Mouse (Mus musculus): ENCODE results near the gene Cit. TPM values are rescaled to one million over a fixed set of nuclear protein-coding genes. Genes with fewer than 3 reads are reported as not detected.

Gene Cit
- total and polyA plus RNA-seq, 2 experiments: 0.43 to 0.74 TPM

DNA sequence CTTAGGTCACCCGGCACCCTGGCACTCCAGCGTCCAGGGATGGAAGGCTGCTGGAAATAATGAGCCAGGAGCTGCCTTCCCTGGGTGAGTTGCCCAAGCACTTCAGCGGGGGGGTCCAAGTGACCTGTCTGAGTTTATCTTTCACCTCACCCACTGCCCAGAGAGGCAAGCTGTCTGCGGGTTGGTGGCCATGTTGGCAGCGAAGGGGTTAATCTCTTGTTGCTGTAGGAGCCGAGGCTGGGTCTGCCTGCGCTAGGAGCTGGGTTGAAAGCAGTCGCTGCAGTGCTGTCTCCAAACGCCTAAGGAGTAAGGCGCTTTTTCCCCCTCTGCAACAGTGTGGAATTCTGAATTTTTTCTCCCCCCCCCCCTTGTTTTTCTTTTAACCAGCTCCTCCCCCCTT, 63.2 kb downstream of the Cit start:
- Histone ChIP-seq H3K9ac (ENCODE audit: low read depth, low read length) (no peak overlapping the region), H3K4me1 (ENCODE audit: control insufficient read depth, insufficient read depth, low read length) (no peaks in the 10 kb centered on the region), H3K79me2 (ENCODE audit: control insufficient read depth, insufficient read depth, low read length) (no peaks in the 10 kb centered on the region), H3K36me3 (ENCODE audit: control insufficient read depth, insufficient read depth, low read length) (no peaks in the 10 kb centered on the region), H3K27me3 (ENCODE audit: control insufficient read depth, insufficient read depth, low read length) (0 out of 2 replicates have a peak, but pooled peaks cover 8% of the 10 kb centered on the region), H3K4me3 (ENCODE audit: insufficient read depth, low read depth, low read length) (no peak overlapping the region), H3K27ac (replicated peaks; ENCODE audit: insufficient read depth, low read depth, low read length) (no peak overlapping the region)
- WGBS: 36% methylated on average over 10 of the region's 10 CpGs
- no peak for TF ChIP-seq POLR2A (IDR thresholded peaks at IDR 0.05; ENCODE audit: extremely low read depth, insufficient read depth, low read length)
- TF ChIP-seq CTCF (IDR thresholded peaks at IDR 0.05; ENCODE audit: low read depth, low read length): no peak
- no peak for DNase-seq (ENCODE audit: extremely low read depth, low read depth, low spot score)

DNA sequence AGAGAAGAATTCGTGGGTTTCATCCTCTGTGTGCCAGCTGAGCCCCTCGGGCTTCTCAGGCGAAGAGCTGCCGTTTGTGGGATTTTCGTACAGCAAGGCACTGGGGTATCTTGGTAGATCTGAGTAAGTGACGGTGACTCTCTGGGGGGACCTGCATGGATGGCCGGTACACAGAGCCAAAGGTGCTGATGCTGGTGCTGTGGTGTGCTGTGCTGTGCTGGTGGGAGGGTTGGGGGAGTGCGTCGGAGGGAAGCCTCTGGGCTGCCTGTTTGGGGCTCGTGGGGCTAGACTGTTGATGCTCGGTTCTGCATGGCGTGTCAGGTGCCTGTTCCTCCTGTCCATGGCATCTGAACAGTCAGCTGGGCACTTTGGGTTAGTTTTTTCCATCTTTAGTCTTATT, 63.6 kb downstream of the Cit start:
- 44% methylated on average over 12 of the region's 12 CpGs for WGBS
- H3K36me3 ChIP-seq (ENCODE audit: control insufficient read depth, insufficient read depth, low read length): no peaks in the 10 kb centered on the region

DNA sequence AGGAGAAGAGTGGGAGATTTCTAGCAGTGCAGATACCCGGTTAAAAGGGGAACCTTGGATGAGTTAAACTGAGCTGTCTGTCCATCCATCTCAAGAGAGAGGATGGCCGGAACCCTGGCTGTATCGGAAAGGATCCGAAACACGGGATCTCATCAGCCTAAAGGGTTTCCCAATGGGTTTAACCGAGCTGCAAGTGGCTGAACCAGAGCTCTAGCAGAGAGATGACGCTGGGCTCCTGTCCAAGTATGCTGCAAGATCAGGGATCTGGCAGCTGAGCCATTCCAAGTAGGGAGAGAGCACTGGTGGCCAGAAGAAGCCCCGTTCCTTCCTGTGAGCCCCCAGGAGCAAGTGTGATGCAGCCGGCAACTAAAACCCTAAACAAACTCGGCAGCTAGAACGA, 64.0 kb downstream of the Cit start:
- no peak overlapping the region for H3K4me3 ChIP-seq (ENCODE audit: insufficient read depth, low read depth, low read length)
- no peaks in the 10 kb centered on the region for H3K79me2 ChIP-seq (ENCODE audit: control insufficient read depth, insufficient read depth, low read length)
- DNase-seq (ENCODE audit: extremely low read depth, low read depth, low spot score): peak; percentile 18
- H3K36me3 ChIP-seq (ENCODE audit: control insufficient read depth, insufficient read depth, low read length): no peaks in the 10 kb centered on the region
- H3K27me3 ChIP-seq (ENCODE audit: control insufficient read depth, insufficient read depth, low read length): 0 out of 2 replicates have a peak, but pooled peaks cover 8% of the 10 kb centered on the region
- H3K4me1 ChIP-seq (ENCODE audit: control insufficient read depth, insufficient read depth, low read length): no peaks in the 10 kb centered on the region
- 25% methylated on average over 11 of the region's 11 CpGs for WGBS
- TF ChIP-seq CTCF (IDR thresholded peaks at IDR 0.05; ENCODE audit: low read depth, low read length) (no peak), POLR2A (IDR thresholded peaks at IDR 0.05; ENCODE audit: extremely low read depth, insufficient read depth, low read length) (no peak)
- H3K27ac ChIP-seq (replicated peaks; ENCODE audit: insufficient read depth, low read depth, low read length): no peak overlapping the region
- H3K9ac ChIP-seq (ENCODE audit: low read depth, low read length): no peak overlapping the region

More for the DNA sequence above, 63.6 kb downstream of the Cit start:
- H3K27me3 ChIP-seq (ENCODE audit: control insufficient read depth, insufficient read depth, low read length): 0 out of 2 replicates have a peak, but pooled peaks cover 8% of the 10 kb centered on the region
- H3K9ac ChIP-seq (ENCODE audit: low read depth, low read length): no peak overlapping the region
- no peak for DNase-seq (ENCODE audit: extremely low read depth, low read depth, low spot score)
- H3K27ac ChIP-seq (replicated peaks; ENCODE audit: insufficient read depth, low read depth, low read length): no peak overlapping the region
- peak overlapping the region; percentile 0; the same call in 1 of the 2 replicates for H3K4me3 ChIP-seq (ENCODE audit: insufficient read depth, low read depth, low read length)
- no peaks in the 10 kb centered on the region for H3K79me2 ChIP-seq (ENCODE audit: control insufficient read depth, insufficient read depth, low read length)
- no peaks in the 10 kb centered on the region for H3K4me1 ChIP-seq (ENCODE audit: control insufficient read depth, insufficient read depth, low read length)
- TF ChIP-seq CTCF (IDR thresholded peaks at IDR 0.05; ENCODE audit: low read depth, low read length) (no peak), POLR2A (IDR thresholded peaks at IDR 0.05; ENCODE audit: extremely low read depth, insufficient read depth, low read length) (no peak)

DNA sequence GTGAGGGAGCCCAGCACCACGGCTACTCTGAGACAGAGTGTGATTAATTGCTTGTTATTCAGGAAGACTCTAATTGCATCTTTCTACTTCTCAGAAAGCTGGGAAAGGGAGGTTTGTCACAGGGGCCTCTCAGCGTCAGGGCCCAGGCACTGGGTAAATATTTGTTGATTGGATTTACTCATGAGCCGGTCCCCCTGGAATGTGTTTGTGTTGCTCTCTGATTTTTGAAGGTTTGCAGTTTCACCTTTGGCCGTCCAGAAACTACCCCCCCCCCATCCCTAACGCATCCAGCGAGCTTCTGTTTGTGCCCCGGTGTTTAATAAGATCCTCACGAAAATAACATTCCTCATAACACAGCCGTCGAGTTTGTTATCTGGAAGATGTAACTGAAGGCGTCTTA, 65.4 kb downstream of the Cit start:
- H3K27me3 ChIP-seq (ENCODE audit: control insufficient read depth, insufficient read depth, low read length): 0 out of 2 replicates have a peak, but pooled peaks cover 8% of the 10 kb centered on the region
- TF ChIP-seq CTCF (IDR thresholded peaks at IDR 0.05; ENCODE audit: low read depth, low read length): no peak
- TF ChIP-seq POLR2A (IDR thresholded peaks at IDR 0.05; ENCODE audit: extremely low read depth, insufficient read depth, low read length): no peak
- no peak for DNase-seq (ENCODE audit: extremely low read depth, low read depth, low spot score)
- no peaks in the 10 kb centered on the region for H3K79me2 ChIP-seq (ENCODE audit: control insufficient read depth, insufficient read depth, low read length)
- H3K4me1 ChIP-seq (ENCODE audit: control insufficient read depth, insufficient read depth, low read length): no peaks in the 10 kb centered on the region
- H3K9ac ChIP-seq (ENCODE audit: low read depth, low read length): no peak overlapping the region
- no peak overlapping the region for H3K27ac ChIP-seq (replicated peaks; ENCODE audit: insufficient read depth, low read depth, low read length)
- H3K4me3 ChIP-seq (ENCODE audit: insufficient read depth, low read depth, low read length): no peak overlapping the region
- 23% methylated on average over 11 of the region's 11 CpGs for WGBS
- no peaks in the 10 kb centered on the region for H3K36me3 ChIP-seq (ENCODE audit: control insufficient read depth, insufficient read depth, low read length)

DNA sequence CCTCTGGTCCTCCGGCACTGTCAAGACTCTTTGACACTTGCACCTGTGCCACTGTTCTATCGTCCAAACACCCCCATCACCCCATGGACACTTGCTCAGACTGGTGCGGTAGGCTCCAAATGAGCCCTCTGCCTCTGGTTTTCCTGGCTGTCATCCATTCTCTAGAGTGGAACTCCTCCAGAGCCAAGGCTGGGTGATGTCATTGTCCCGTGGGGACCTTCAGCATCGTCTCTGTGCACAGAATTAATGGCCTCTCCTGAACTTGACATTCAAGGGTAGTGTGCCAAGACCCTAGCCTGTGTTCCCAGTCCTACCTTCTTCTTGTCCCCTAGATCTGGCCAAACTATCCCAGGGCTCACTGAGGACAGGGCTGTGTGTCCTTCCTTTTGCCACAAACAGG, 70.4 kb downstream of the Cit start:
- WGBS: 80% methylated on average over 5 of the region's 5 CpGs
- Histone ChIP-seq H3K4me3 (ENCODE audit: insufficient read depth, low read depth, low read length) (no peak overlapping the region), H3K4me1 (ENCODE audit: control insufficient read depth, insufficient read depth, low read length) (no peaks in the 10 kb centered on the region), H3K9ac (ENCODE audit: low read depth, low read length) (no peak overlapping the region), H3K27ac (replicated peaks; ENCODE audit: insufficient read depth, low read depth, low read length) (no peak overlapping the region), H3K27me3 (ENCODE audit: control insufficient read depth, insufficient read depth, low read length) (no peaks in the 10 kb centered on the region), H3K79me2 (ENCODE audit: control insufficient read depth, insufficient read depth, low read length) (no peaks in the 10 kb centered on the region), H3K36me3 (ENCODE audit: control insufficient read depth, insufficient read depth, low read length) (no peaks in the 10 kb centered on the region)
- TF ChIP-seq CTCF (IDR thresholded peaks at IDR 0.05; ENCODE audit: low read depth, low read length) (no peak), POLR2A (IDR thresholded peaks at IDR 0.05; ENCODE audit: extremely low read depth, insufficient read depth, low read length) (no peak)
- DNase-seq (ENCODE audit: extremely low read depth, low read depth, low spot score): no peak

DNA sequence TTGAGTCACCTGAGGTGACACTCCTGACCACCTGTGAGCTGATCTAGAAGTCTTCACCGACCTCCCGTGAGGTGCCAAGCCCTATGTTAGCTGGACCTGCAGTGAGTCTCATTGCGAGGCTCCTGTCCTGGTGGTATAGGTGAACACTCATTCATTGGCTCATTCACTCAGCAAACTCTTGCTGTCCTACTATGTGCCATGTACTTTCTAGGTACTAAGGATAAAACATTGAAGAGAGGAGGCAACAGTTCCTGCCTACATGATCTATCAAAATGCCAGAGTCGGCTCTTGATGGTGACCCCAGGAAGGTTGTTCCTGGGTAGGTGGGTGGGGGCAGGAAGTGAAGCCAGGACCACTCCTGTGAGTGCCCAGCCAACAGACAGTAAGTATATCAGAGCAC, 72.9 kb downstream of the Cit start:
- H3K36me3 ChIP-seq (ENCODE audit: control insufficient read depth, insufficient read depth, low read length): no peaks in the 10 kb centered on the region
- H3K79me2 ChIP-seq (ENCODE audit: control insufficient read depth, insufficient read depth, low read length): no peaks in the 10 kb centered on the region
- H3K27ac ChIP-seq (replicated peaks; ENCODE audit: insufficient read depth, low read depth, low read length): no peak overlapping the region
- H3K4me3 ChIP-seq (ENCODE audit: insufficient read depth, low read depth, low read length): no peak overlapping the region
- H3K27me3 ChIP-seq (ENCODE audit: control insufficient read depth, insufficient read depth, low read length): no peaks in the 10 kb centered on the region
- TF ChIP-seq CTCF (IDR thresholded peaks at IDR 0.05; ENCODE audit: low read depth, low read length) (no peak), POLR2A (IDR thresholded peaks at IDR 0.05; ENCODE audit: extremely low read depth, insufficient read depth, low read length) (no peak)
- DNase-seq (ENCODE audit: extremely low read depth, low read depth, low spot score): no peak
- no peaks in the 10 kb centered on the region for H3K4me1 ChIP-seq (ENCODE audit: control insufficient read depth, insufficient read depth, low read length)
- 95% methylated on average over 4 of the region's 4 CpGs for WGBS
- H3K9ac ChIP-seq (ENCODE audit: low read depth, low read length): no peak overlapping the region
